ENCODE assay signal across 8 mouse cellular contexts in the genomic region with DNA sequence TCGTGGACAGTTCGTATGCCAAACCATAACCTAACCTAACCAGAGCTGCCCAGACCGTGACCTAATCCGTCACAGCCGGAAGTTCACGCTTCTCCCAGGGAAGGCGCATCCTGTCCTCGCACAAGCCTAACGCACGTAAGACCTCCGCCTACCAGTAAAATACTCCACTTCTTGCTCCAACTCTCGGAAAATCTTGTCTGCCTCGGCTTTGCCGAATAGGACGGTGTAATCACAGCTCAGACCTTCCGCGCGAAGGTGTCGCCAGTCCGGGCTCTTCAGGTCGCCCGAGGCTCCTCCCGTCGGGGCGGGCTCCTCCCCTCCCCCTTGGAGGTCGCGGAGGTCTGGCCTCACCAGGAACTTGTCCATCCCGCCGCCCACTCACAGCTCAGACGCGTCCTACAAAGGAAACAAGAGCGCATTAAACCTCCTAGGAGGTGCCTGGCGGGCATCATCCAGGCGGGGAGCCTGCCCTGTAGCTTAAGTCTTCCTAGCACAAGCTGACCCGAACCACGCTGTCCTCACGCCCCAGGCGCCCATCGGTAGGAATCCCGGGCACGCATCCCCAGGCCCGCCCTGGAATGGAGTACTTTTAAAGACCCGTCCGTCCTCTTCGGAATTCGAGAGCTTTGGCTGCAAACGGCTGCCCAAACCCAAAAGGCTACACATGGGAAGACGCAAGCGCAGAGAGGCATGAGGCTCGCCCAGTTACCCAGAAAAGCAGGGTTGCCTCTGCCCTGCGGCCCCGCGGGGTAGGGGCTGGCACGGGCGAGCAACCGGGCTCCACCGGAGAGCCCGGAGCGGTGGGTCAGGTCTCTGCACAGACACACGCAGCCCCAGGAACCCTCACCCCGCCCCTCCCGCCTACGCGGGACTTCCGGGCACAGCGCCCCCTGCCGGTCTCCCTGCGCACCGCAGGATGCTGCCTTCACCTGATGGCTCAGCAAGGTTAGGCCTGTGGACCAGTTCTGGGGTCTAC. TPM values are rescaled to one million over a fixed set of nuclear protein-coding genes. Genes with fewer than 3 reads are reported as not detected.
DNase-seq lines count a peak whose midpoint lies in the region; ATAC-seq and TF ChIP-seq lines count a peak whose summit lies in the region.

Alkbh2 (minus strand) TSS at position 845 of the 976 bp plus-strand sequence.

- H3K4me2 ChIP-seq in forebrain, embryonic 13.5 days = peak within 1 kb of the TSS; percentile 95
- H3K4me2 ChIP-seq in heart, postnatal 0 days (ENCODE audit: low read depth, low read length) = peak within 1 kb of the TSS; percentile 96
- H3K4me2 ChIP-seq in liver, postnatal 0 days (ENCODE audit: low read depth, low read length) = peak within 1 kb of the TSS; percentile 99
- H3K4me2 ChIP-seq in neural tube, embryonic 14.5 days (ENCODE audit: low read depth, low read length) = peak within 1 kb of the TSS; percentile 95

- ATAC-seq in cerebellum, adult (ENCODE audit: insufficient number of reproducible peaks, low FRiP score, low TSS enrichment) = peak; percentile 38; the same call in 1 of the 2 replicates
- peak; percentile 7 for ATAC-seq in forebrain, embryonic 13.5 days
- peak; percentile 18; the same call in 1 of the 2 replicates for ATAC-seq in heart, postnatal 0 days (ENCODE audit: insufficient read depth, low read depth)
- ATAC-seq in liver, postnatal 0 days = peak; percentile 6; the same call in 1 of the 2 replicates
- peak; percentile 29; the same call in 1 of the 2 replicates for ATAC-seq in neural tube, embryonic 14.5 days (ENCODE audit: low read depth)

- WGBS in forebrain, embryonic 13.5 days = under 1% methylated on average over 69 of the region's 69 CpGs
- 1% methylated on average over 68 of the region's 69 CpGs for WGBS in heart, postnatal 0 days
- 1% methylated on average over 66 of the region's 69 CpGs for WGBS in liver, postnatal 0 days (ENCODE audit: insufficient replicate concordance)
- under 1% methylated on average over 69 of the region's 69 CpGs for WGBS in neural tube, embryonic 14.5 days

- TF ChIP-seq CTCF in ES-Bruce4 (IDR thresholded peaks at IDR 0.05; ENCODE audit: low read depth, low read length) = peak; percentile 89
- peak; percentile 93 for TF ChIP-seq CTCF in heart, postnatal 0 days (IDR thresholded peaks at IDR 0.05; ENCODE audit: low read depth)
- TF ChIP-seq CTCF in liver, postnatal 0 days (IDR thresholded peaks at IDR 0.05; ENCODE audit: low read depth) = peak; percentile 98

- H3K4me3 ChIP-seq in ES-Bruce4 (ENCODE audit: low read depth, low read length) = peak within 1 kb of the TSS; percentile 80
- H3K4me3 ChIP-seq in forebrain, embryonic 13.5 days = peak within 1 kb of the TSS; percentile 69
- H3K4me3 ChIP-seq in heart, postnatal 0 days (ENCODE audit: low read depth, low read length) = peak within 1 kb of the TSS; percentile 62
- peak within 1 kb of the TSS; percentile 63 for H3K4me3 ChIP-seq in liver, postnatal 0 days (ENCODE audit: low read depth, low read length)
- H3K4me3 ChIP-seq in neural tube, embryonic 14.5 days (ENCODE audit: low read depth, low read length) = peak within 1 kb of the TSS; percentile 63

- H3K4me1 ChIP-seq in ES-Bruce4 (ENCODE audit: control insufficient read depth, insufficient read depth, low read length) = peaks cover 10% of the 10 kb centered on the region
- peaks cover 27% of the 10 kb centered on the region for H3K4me1 ChIP-seq in forebrain, embryonic 13.5 days
- H3K4me1 ChIP-seq in heart, postnatal 0 days (ENCODE audit: control insufficient read depth, insufficient read depth) = peaks cover 8% of the 10 kb centered on the region
- H3K4me1 ChIP-seq in liver, postnatal 0 days (ENCODE audit: insufficient read depth) = peaks cover 26% of the 10 kb centered on the region
- peaks cover 6% of the 10 kb centered on the region; the same call in 1 of the 2 replicates for H3K4me1 ChIP-seq in neural tube, embryonic 14.5 days (ENCODE audit: control insufficient read depth, insufficient read depth, low read length)

- peak within 1 kb of the TSS; percentile 71 for H3K9ac ChIP-seq in ES-Bruce4 (ENCODE audit: low read depth, poor library complexity, severe bottlenecking)
- peak within 1 kb of the TSS; percentile 80 for H3K9ac ChIP-seq in forebrain, embryonic 13.5 days
- H3K9ac ChIP-seq in heart, postnatal 0 days (replicated peaks; ENCODE audit: low read depth, low read length) = peak within 1 kb of the TSS; percentile 52
- H3K9ac ChIP-seq in liver, postnatal 0 days (replicated peaks) = peak within 1 kb of the TSS; percentile 61
- H3K9ac ChIP-seq in neural tube, embryonic 14.5 days (replicated peaks; ENCODE audit: low read depth, low read length) = peak within 1 kb of the TSS; percentile 65

- no peaks in the 10 kb centered on the region for H3K27me3 ChIP-seq in ES-Bruce4 (ENCODE audit: control insufficient read depth, insufficient read depth, low read length, poor library complexity, severe bottlenecking)
- no peaks in the 10 kb centered on the region for H3K27me3 ChIP-seq in forebrain, embryonic 13.5 days
- H3K27me3 ChIP-seq in heart, postnatal 0 days (ENCODE audit: control insufficient read depth, insufficient read depth, low read length) = no peaks in the 10 kb centered on the region
- H3K27me3 ChIP-seq in liver, postnatal 0 days (ENCODE audit: insufficient read depth, low read length) = no peaks in the 10 kb centered on the region
- no peaks in the 10 kb centered on the region for H3K27me3 ChIP-seq in neural tube, embryonic 14.5 days (ENCODE audit: control insufficient read depth, insufficient read depth, low read length)

- H3K27ac ChIP-seq in ES-Bruce4 (ENCODE audit: insufficient read depth, low read length) = peak within 1 kb of the TSS; percentile 94
- H3K27ac ChIP-seq in forebrain, embryonic 13.5 days = peak within 1 kb of the TSS; percentile 72
- peak within 1 kb of the TSS; percentile 81 for H3K27ac ChIP-seq in heart, postnatal 0 days (ENCODE audit: low read depth)
- H3K27ac ChIP-seq in liver, postnatal 0 days (ENCODE audit: low read depth) = peak within 1 kb of the TSS; percentile 66
- peak within 1 kb of the TSS; percentile 74 for H3K27ac ChIP-seq in neural tube, embryonic 14.5 days (ENCODE audit: low read depth, low read length)

- no peaks in the 10 kb centered on the region for H3K9me3 ChIP-seq in ES-Bruce4 (replicated peaks; ENCODE audit: control insufficient read depth, insufficient read depth, low read length, poor library complexity, severe bottlenecking)
- no peaks in the 10 kb centered on the region for H3K9me3 ChIP-seq in forebrain, embryonic 13.5 days (replicated peaks)
- H3K9me3 ChIP-seq in heart, postnatal 0 days (replicated peaks; ENCODE audit: control insufficient read depth, low read length) = no peaks in the 10 kb centered on the region
- H3K9me3 ChIP-seq in liver, postnatal 0 days (ENCODE audit: low read length) = no peaks in the 10 kb centered on the region
- no peaks in the 10 kb centered on the region for H3K9me3 ChIP-seq in neural tube, embryonic 14.5 days (ENCODE audit: control insufficient read depth, low read length)

- peaks cover 13% of the 10 kb centered on the region for H3K36me3 ChIP-seq in ES-Bruce4 (ENCODE audit: control insufficient read depth, insufficient read depth, low read length, poor library complexity, severe bottlenecking)
- H3K36me3 ChIP-seq in forebrain, embryonic 13.5 days (ENCODE audit: poor library complexity, severe bottlenecking) = peaks cover 31% of the 10 kb centered on the region
- H3K36me3 ChIP-seq in heart, postnatal 0 days (replicated peaks; ENCODE audit: control insufficient read depth, insufficient read depth, low read length) = peaks cover 17% of the 10 kb centered on the region
- peaks cover 8% of the 10 kb centered on the region for H3K36me3 ChIP-seq in liver, postnatal 0 days (replicated peaks; ENCODE audit: insufficient read depth, low read length)
- H3K36me3 ChIP-seq in neural tube, embryonic 14.5 days (ENCODE audit: control insufficient read depth, insufficient read depth, low read length) = peaks cover 12% of the 10 kb centered on the region

- peak; percentile 48 for DNase-seq in heart, postnatal 0 days (ENCODE audit: low spot score)
- DNase-seq in kidney, postnatal 36 days = peak; percentile 79 to 91
- DNase-seq in liver, postnatal 0 days = peak; percentile 90
- peak; percentile 86 for DNase-seq in testis, postnatal 14 days (ENCODE audit: low spot score)

- peak; percentile 55 for TF ChIP-seq POLR2A in ES-Bruce4 (IDR thresholded peaks at IDR 0.05; ENCODE audit: insufficient read depth, low read length)

- peak; percentile 70; the same call in 1 of the 2 replicates for TF ChIP-seq EP300 in ES-Bruce4 (IDR thresholded peaks at IDR 0.05; ENCODE audit: insufficient read depth, low read depth, low read length)
- TF ChIP-seq EP300 in heart, postnatal 0 days (IDR thresholded peaks at IDR 0.05; ENCODE audit: low read depth) = no peak
- no peak for TF ChIP-seq EP300 in liver, postnatal 0 days (IDR thresholded peaks at IDR 0.05; ENCODE audit: low read depth)

RNA-seq across cellular contexts. Expression of gene Alkbh2, which starts in this region (rescaled TPM):
- 17.9 and 20.1 TPM in 2 replicates for polyA plus RNA-seq in ES-Bruce4 (2011; ENCODE audit: insufficient read depth, insufficient read length, low read depth, missing spikeins)
- 6.7 and 9.0 TPM in 2 replicates for polyA plus RNA-seq in forebrain, embryonic 13.5 days (2015; fragmentation: Nextera tagmentation; extraction: Ambion mirVana)
- total RNA-seq in heart, postnatal 0 days (2014; rRNA removed; ENCODE audit: low replicate concordance) = 0.27 and 2.4 TPM in 2 replicates
- 4.0 and 4.1 TPM in 2 replicates for polyA plus RNA-seq in heart, postnatal 0 days (2015; fragmentation: Nextera tagmentation; extraction: Ambion mirVana)
- polyA plus RNA-seq in liver, postnatal 0 days (2015; fragmentation: Nextera tagmentation; extraction: Ambion mirVana) = 4.5 and 5.7 TPM in 2 replicates
- polyA plus RNA-seq in neural tube, embryonic 14.5 days (2014; fragmentation: Nextera tagmentation; extraction: Ambion mirVana) = 8.2 TPM in 2 replicates

Comparison
In these comparisons a context has a peak if more than half of its experiments do, and no peak if none do; other contexts are left out.
1. Peak in every context shown above with its lines: DNase-seq, ATAC-seq, H3K4me3 ChIP-seq and H3K27ac ChIP-seq.